Mouse (Mus musculus) hindbrain, embryonic 16.5 days (tissue): ENCODE data around the gene Olfml2a. TPM values are rescaled to one million over a fixed set of nuclear protein-coding genes. Genes with fewer than 3 reads are reported as not detected.

Experiments used
- ATAC-seq: fragments of 200-750 bp; cut with Nextera tagmentation; 2 replicates; pipeline ENCODE4 v1.8.0; 2017; ENCODE audit warnings: moderate TSS enrichment, moderate library complexity
- H3K27ac ChIP-seq: fragments of 300-500 bp; sonication (generic); 2 replicates; pipeline ENCODE4 v1.5.1; 2014; ENCODE audit warnings: low read depth, mild to moderate bottlenecking, control low read depth, low read length, moderate library complexity
- H3K27me3 ChIP-seq: fragments of 300-500 bp; sonication (generic); replicated peaks from 2 replicates; pipeline ENCODE4 v1.6.1; 2014; ENCODE audit warnings: low read length; ENCODE audit not compliant: control insufficient read depth, insufficient read depth
- H3K36me3 ChIP-seq: fragments of 300-500 bp; sonication (generic); 2 replicates; pipeline ENCODE4 v1.6.1; 2014; ENCODE audit warnings: mild to moderate bottlenecking, low read length, moderate library complexity, mixed read lengths; ENCODE audit not compliant: control insufficient read depth, insufficient read depth
- H3K4me1 ChIP-seq: fragments of 300-500 bp; sonication (generic); 2 replicates; pipeline ENCODE4 v1.6.1; 2014; ENCODE audit warnings: low read depth, low read length; ENCODE audit not compliant: control insufficient read depth, insufficient read depth
- H3K4me2 ChIP-seq: fragments of 300-500 bp; sonication (generic); 2 replicates; pipeline ENCODE4 v1.6.1; 2014; ENCODE audit warnings: mild to moderate bottlenecking, low read length, control low read depth, moderate library complexity
- H3K4me3 ChIP-seq: fragments of 300-500 bp; sonication (generic); 2 replicates; pipeline ENCODE4 v1.5.1; 2014; ENCODE audit warnings: mild to moderate bottlenecking, low read length, control low read depth, moderate library complexity
- H3K9ac ChIP-seq: fragments of 300-500 bp; sonication (generic); 2 replicates; pipeline ENCODE4 v1.6.1; 2014; ENCODE audit warnings: low read depth, mild to moderate bottlenecking, control low read depth, low read length, moderate library complexity
- H3K9me3 ChIP-seq: fragments of 300-500 bp; sonication (generic); 2 replicates; pipeline ENCODE4 v1.6.1; 2014; ENCODE audit warnings: mild to moderate bottlenecking, low read length, moderate library complexity; ENCODE audit not compliant: control insufficient read depth
- WGBS: fragments of 180-500 bp; shearing (Covaris S2); extraction: QIAGEN DNeasy Blood & Tissue Kit; methylation state at CpG from one replicate; pipeline ENCODE4 v1.1.7; 2014; 5-methylcytosine and 5-hydroxymethylcytosine counted together
- polyA plus RNA-seq: library from polyadenylated mRNA; unstranded; fragments of >200 nt; fragmentation: Nextera tagmentation; extraction: Ambion mirVana; gene quantifications from 2 replicates; pipeline ENCODE4 v1.2.1, GENCODE M21; 2015

Gene Olfml2a
- polyA plus RNA-seq, 1 experiment from 2014 or later: 4.4 TPM

GRCm38 (mm10) chr2:38973223-38973622 lies 41.4 kb downstream of the Olfml2a start:
- WGBS: 34% methylated on average over 2 of the region's 2 CpGs
- Histone ChIP-seq H3K9me3 (no peaks in the 10 kb centered on the region), H3K27me3 (no peaks in the 10 kb centered on the region), H3K4me1 (no peaks in the 10 kb centered on the region), H3K4me2 (no peak overlapping the region), H3K27ac (no peak overlapping the region), H3K4me3 (no peak overlapping the region), H3K9ac (no peak overlapping the region), H3K36me3 (no peaks in the 10 kb centered on the region)
- no peak for ATAC-seq

GRCm38 (mm10) chr2:38973701-38974100 lies 41.9 kb downstream of the Olfml2a start:
- H3K4me3 ChIP-seq: no peak overlapping the region
- no peak overlapping the region for H3K27ac ChIP-seq
- no peak overlapping the region for H3K4me2 ChIP-seq
- no peak for ATAC-seq
- WGBS: 80% methylated on average over 7 of the region's 7 CpGs
- H3K9me3 ChIP-seq: no peaks in the 10 kb centered on the region
- H3K36me3 ChIP-seq: no peaks in the 10 kb centered on the region
- H3K4me1 ChIP-seq: no peaks in the 10 kb centered on the region
- H3K27me3 ChIP-seq: no peaks in the 10 kb centered on the region
- no peak overlapping the region for H3K9ac ChIP-seq

GRCm38 (mm10) chr2:38974171-38974570 lies 42.4 kb downstream of the Olfml2a start:
- no peaks in the 10 kb centered on the region for H3K27me3 ChIP-seq
- no peak overlapping the region for H3K9ac ChIP-seq
- no peak for ATAC-seq
- H3K36me3 ChIP-seq: no peaks in the 10 kb centered on the region
- no peak overlapping the region for H3K27ac ChIP-seq
- H3K4me2 ChIP-seq: no peak overlapping the region
- H3K4me1 ChIP-seq: no peaks in the 10 kb centered on the region
- no peak overlapping the region for H3K4me3 ChIP-seq
- 28% methylated on average over 2 of the region's 2 CpGs for WGBS
- H3K9me3 ChIP-seq: no peaks in the 10 kb centered on the region

DNA sequence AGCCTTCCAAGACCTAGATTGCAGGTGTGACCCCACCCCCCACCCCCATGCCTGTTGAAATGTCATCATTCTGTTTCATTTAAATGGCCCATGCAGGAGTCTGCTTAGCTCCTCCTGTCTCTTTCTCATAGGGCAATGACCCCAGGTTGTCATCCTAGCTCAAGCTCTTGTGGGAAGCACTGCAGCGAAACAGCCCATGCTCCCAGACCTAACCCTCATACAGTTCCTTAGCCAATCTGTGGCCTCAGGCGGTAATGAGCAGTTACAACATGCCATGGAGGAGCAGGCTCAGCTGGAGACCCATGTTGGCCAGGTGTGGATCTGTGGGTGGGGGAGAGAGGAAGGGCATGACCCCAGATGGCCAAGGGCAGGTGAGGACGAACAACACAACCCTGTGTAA lies 43.4 kb downstream of the Olfml2a start:
- 88% methylated on average over 3 of the region's 3 CpGs for WGBS
- no peak for ATAC-seq
- H3K4me1 ChIP-seq: no peaks in the 10 kb centered on the region

DNA sequence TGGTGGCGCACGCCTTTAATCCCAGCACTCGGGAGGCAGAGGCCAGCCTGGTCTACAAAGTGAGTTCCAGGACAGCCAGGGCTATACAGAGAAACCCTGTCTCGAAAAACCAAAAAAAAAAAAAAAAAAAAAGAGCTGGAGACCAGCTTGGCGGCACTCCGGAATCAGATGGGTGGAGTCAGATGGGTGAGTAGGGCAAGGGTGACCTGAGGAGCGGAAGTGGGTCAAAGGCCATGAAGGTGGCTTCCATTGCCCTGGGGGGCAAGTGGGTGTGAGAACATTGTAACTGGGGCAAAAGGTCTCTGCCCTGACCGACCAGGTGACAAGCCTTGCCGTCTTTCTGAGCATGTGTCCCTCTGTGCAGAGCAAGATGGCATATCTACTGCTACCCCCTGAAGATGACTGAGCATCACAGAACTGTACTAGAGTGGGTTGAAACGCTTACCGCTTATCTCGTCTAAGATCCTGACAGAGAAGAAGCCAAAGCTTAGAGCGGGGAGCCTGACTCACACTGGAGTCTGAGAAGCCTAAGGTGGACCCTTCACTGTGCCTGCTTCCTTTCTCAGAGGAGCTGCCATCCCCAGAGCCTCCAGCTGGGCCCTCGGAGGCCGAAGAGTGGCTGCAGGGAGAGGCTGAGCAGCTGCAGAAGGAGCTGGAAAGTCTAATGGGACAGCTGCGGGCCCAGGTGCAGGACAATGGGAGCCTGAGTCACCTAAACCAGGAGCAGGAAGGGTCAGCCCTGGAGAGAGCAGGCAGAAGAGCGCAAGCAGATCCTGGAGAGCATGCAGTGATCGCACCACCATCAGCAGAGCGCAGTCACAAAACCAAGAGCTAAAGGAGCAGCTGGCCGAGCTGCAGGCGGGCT lies 44.4 kb downstream of the Olfml2a start:
- Histone ChIP-seq H3K4me1 (no peaks in the 10 kb centered on the region), H3K27ac (no peak overlapping the region), H3K27me3 (no peaks in the 10 kb centered on the region), H3K4me2 (no peak overlapping the region), H3K9me3 (no peaks in the 10 kb centered on the region), H3K4me3 (no peak overlapping the region), H3K9ac (no peak overlapping the region), H3K36me3 (no peaks in the 10 kb centered on the region)
- WGBS: 81% methylated on average over 21 of the region's 21 CpGs
- ATAC-seq: no peak

More for the DNA sequence above, 43.4 kb downstream of the Olfml2a start:
- no peaks in the 10 kb centered on the region for H3K9me3 ChIP-seq
- no peaks in the 10 kb centered on the region for H3K27me3 ChIP-seq
- no peak overlapping the region for H3K27ac ChIP-seq
- no peaks in the 10 kb centered on the region for H3K36me3 ChIP-seq
- no peak overlapping the region for H3K4me3 ChIP-seq
- H3K4me2 ChIP-seq: no peak overlapping the region
- no peak overlapping the region for H3K9ac ChIP-seq

- H3K9ac ChIP-seq: no peak overlapping the region
- H3K27ac ChIP-seq: no peak overlapping the region
- H3K27me3 ChIP-seq: no peaks in the 10 kb centered on the region
- H3K4me2 ChIP-seq: no peak overlapping the region
- no peak overlapping the region for H3K4me3 ChIP-seq
- 56% methylated on average over 4 of the region's 4 CpGs for WGBS
- no peaks in the 10 kb centered on the region for H3K36me3 ChIP-seq
- H3K4me1 ChIP-seq: no peaks in the 10 kb centered on the region
- peak; percentile 61 for ATAC-seq
- H3K9me3 ChIP-seq: no peaks in the 10 kb centered on the region
These were observed 46.1 kb downstream of the Olfml2a start for GRCm38 (mm10) chr2:38977837-38978236.

DNA sequence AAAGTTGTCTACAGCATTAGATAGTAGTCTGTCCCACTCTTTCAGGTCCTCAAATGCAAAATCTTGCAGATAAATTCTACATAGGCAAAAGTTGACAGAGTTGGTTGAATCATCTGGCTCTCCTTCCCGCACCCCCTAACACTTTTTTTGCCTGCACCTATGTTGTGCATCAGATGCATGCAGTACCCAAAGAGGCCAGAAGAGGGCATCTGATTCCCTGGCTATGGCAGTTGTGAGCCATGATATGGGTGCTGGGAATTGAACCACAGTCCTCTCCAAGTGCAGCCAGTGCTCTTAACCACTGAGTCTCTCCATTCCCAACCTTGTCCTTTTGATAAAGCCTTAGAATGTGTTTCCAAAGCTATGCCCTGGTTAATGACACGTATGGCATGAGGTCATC lies 51.7 kb downstream of the Olfml2a start:
- 98% methylated on average over 2 of the region's 2 CpGs for WGBS
- Histone ChIP-seq H3K9ac (no peak overlapping the region), H3K27me3 (no peaks in the 10 kb centered on the region), H3K4me3 (no peak overlapping the region), H3K4me1 (no peaks in the 10 kb centered on the region), H3K36me3 (no peaks in the 10 kb centered on the region), H3K9me3 (no peaks in the 10 kb centered on the region), H3K27ac (no peak overlapping the region), H3K4me2 (no peak overlapping the region)
- no peak for ATAC-seq

DNA sequence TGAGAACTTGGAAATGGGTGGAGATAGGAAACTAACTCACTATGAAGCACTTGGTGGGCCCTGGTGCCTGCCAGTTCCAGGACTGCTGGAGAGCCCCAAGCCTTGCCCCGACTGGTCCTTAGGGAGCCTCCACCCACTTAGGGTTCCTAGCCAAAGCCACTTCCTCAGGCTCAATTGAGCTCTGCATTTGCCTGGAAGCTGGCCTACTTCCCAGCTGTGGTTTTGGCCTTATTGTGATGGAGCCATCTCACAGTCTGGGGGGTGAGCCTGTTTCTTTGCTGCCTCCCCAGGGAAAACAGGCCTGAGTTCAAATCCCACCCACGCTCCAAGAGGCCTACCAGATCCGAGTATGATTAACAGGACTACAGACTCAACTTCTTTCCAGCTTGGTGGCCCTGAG lies 54.8 kb downstream of the Olfml2a start:
- 85% methylated on average over 3 of the region's 3 CpGs for WGBS
- H3K4me1 ChIP-seq: no peaks in the 10 kb centered on the region
- no peak for ATAC-seq
- H3K4me2 ChIP-seq: no peak overlapping the region
- H3K9me3 ChIP-seq: no peaks in the 10 kb centered on the region
- no peak overlapping the region for H3K27ac ChIP-seq
- no peaks in the 10 kb centered on the region for H3K27me3 ChIP-seq
- no peak overlapping the region for H3K4me3 ChIP-seq
- H3K36me3 ChIP-seq: no peaks in the 10 kb centered on the region
- H3K9ac ChIP-seq: no peak overlapping the region

- WGBS: 50% methylated on average over 1 of the region's 1 CpGs
- no peak overlapping the region for H3K4me3 ChIP-seq
These were observed 55.6 kb downstream of the Olfml2a start for GRCm38 (mm10) chr2:38987371-38987770.

More at GRCm38 (mm10) chr2:38987371-38987770, 55.6 kb downstream of the Olfml2a start:
- H3K4me2 ChIP-seq: no peak overlapping the region
- H3K9me3 ChIP-seq: no peaks in the 10 kb centered on the region
- no peak overlapping the region for H3K9ac ChIP-seq
- H3K4me1 ChIP-seq: no peaks in the 10 kb centered on the region; the same call in 1 of the 2 replicates
- no peaks in the 10 kb centered on the region for H3K27me3 ChIP-seq
- no peaks in the 10 kb centered on the region for H3K36me3 ChIP-seq
- no peak overlapping the region for H3K27ac ChIP-seq
- ATAC-seq: peak; percentile 61; the same call in 1 of the 2 replicates
